Mouse (Mus musculus): ENCODE data around the gene Olfr1364.

The Olfr1364 gene

GRCm38 (mm10) chr13:21581659-21582058, at the start of gene Olfr1364:
Olfr1364 (minus strand) TSS chr13:21581759.
- DNase-seq (ENCODE audit: low read depth, low spot score) = no peak

- no peak for DNase-seq (ENCODE audit: low read depth, low spot score)
These were observed 32.4 kb upstream of the Olfr1364 start, which contains the start of gene Olfr1362 for GRCm38 (mm10) chr13:21613922-21614321. Olfr1362 (minus strand) TSS chr13:21614022.

- DNase-seq (ENCODE audit: low read depth, low spot score) = no peak
These were observed 10.1 kb upstream of the Olfr1364 start for GRCm38 (mm10) chr13:21591618-21592017.

DNA sequence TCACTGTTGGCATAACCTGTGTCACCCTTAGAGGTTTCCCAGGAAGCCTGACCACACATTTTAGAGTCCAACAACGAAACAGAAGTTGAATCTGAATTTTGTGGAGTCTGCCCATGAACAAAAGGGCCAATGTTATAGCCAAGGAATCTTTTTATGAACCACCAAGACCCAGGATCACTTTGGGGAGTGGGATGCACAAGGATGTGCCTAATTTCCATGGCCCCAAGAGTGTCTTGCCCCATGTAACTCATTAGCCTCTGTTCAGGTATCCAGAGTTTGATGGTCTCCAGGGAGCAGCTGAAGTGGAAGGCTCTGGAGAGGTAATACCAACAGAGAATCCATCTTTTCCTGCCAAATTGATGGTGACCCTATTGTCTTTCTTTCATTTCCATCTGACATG, 21.8 kb downstream of the Olfr1364 start, which contains the start of gene Olfr1535:
Gene Olfr1535, minus strand, starts transcription at position 101 of the 400 bp plus-strand sequence.
- DNase-seq (ENCODE audit: low read depth, low spot score) = no peak

DNA sequence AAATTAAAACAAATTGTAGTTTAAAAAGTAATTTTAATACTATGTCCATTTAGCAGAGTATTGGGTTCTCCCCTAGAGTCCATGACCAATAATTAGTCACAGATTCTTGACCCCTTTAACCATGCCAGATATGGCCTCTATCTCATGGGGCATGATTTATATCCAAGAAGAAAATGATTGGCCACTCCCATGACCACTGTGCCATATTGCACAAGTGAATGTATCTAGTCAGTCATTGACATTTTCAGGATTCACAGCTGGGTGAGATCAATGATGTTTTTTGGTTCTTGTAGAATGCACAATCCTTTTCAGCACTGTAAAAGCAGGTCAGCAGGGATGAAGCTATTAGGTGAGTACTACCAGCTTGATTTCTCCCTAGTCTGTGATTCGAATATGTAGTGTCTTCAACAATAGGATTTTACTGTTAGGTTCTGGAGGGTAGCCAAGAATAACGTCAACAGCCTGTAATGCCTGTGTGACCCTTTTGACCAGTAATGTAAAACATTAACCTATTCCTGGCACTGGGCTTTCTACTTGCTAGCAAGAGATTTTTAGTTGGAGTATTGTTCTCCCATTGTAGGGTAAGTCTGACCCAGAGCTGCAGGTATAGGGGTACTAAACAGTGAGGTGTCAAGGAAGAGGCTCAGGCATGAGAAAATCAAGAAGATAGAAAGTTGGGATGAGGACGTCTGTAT, 31.0 kb downstream of the Olfr1364 start:
- no peak for DNase-seq (ENCODE audit: low read depth, low spot score)

GRCm38 (mm10) chr13:21549487-21549886, 32.1 kb downstream of the Olfr1364 start:
- no peak for DNase-seq (ENCODE audit: low read depth, low spot score)

GRCm38 (mm10) chr13:21542708-21543107, 38.9 kb downstream of the Olfr1364 start, which contains the start of gene Olfr1366:
Olfr1366 (minus strand) TSS chr13:21542808.
- DNase-seq (ENCODE audit: low read depth, low spot score) = no peak

DNA sequence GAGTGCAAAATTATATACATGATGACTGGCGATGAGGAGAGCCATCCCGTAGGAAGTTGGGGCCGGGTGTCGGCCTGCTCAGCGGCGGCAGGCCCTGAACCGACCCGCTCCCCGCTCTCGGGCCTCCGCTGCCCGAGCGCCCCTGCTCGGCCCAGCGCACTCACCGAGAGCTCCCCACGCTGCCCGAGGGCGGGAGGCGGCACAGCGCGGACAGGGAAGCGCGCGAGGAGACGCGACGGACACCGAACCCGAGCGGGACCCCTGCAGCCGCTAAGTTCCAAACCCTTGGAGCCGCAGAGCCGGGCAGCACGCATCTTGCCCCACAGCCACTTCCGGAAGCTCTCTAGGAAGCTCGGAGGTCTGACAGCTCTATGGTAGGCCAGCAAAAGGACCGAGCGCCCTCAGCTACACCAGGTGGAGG, 50.8 kb downstream of the Olfr1364 start, which contains the start of gene Zkscan8:
Gene Zkscan8, minus strand, starts transcription at position 340 of the 421 bp plus-strand sequence.
- DNase-seq (ENCODE audit: low read depth, low spot score) = peak; percentile 82

- DNase-seq (ENCODE audit: low read depth, low spot score) = no peak
These were observed 51.4 kb downstream of the Olfr1364 start for GRCm38 (mm10) chr13:21530136-21530535.
